Mouse (Mus musculus) hindbrain, embryonic 10.5 days (tissue): ENCODE results near the gene Nudcd3. TPM values are rescaled to one million over a fixed set of nuclear protein-coding genes. Genes with fewer than 3 reads are reported as not detected.

Experiments
- DNase-seq: peaks from one replicate; pipeline ENCODE4 v3.0.0-alpha.2; 2017; ENCODE audit warnings: low spot score
- H3K27ac ChIP-seq: fragments of 300-500 bp; sonication (generic); 2 replicates; pipeline ENCODE4 v1.5.1; 2016; ENCODE audit warnings: mild to moderate bottlenecking, moderate library complexity
- H3K27me3 ChIP-seq: fragments of 300-500 bp; sonication (generic); 2 replicates; pipeline ENCODE4 v1.6.1; 2016; ENCODE audit warnings: mild to moderate bottlenecking; ENCODE audit not compliant: poor library complexity, insufficient read depth, severe bottlenecking
- H3K36me3 ChIP-seq: fragments of 300-500 bp; sonication (generic); 2 replicates; pipeline ENCODE4 v1.6.1; 2016; ENCODE audit warnings: mild to moderate bottlenecking, moderate library complexity
- H3K4me1 ChIP-seq: fragments of 300-500 bp; sonication (generic); replicated peaks from 2 replicates; pipeline ENCODE4 v1.6.1; 2016; ENCODE audit warnings: mild to moderate bottlenecking
- H3K4me3 ChIP-seq: fragments of 300-500 bp; sonication (generic); 2 replicates; pipeline ENCODE4 v1.5.1; 2016; ENCODE audit warnings: mild to moderate bottlenecking, moderate library complexity
- H3K9me3 ChIP-seq: fragments of 300-500 bp; sonication (generic); 2 replicates; pipeline ENCODE4 v1.6.1; 2016; ENCODE audit warnings: mild to moderate bottlenecking, moderate library complexity
- WGBS: fragments of 180-500 bp; shearing (Covaris S2); methylation state at CpG from one replicate; pipeline ENCODE4 v1.1.7; 2016; 5-methylcytosine and 5-hydroxymethylcytosine counted together
- polyA plus RNA-seq: library from polyadenylated mRNA; unstranded; fragments of >200 nt; fragmentation: Nextera tagmentation; extraction: Ambion mirVana; gene quantifications from 2 replicates; pipeline ENCODE4 v1.2.1, GENCODE M21; 2016

The Nudcd3 gene
- polyA plus RNA-seq, 1 experiment from 2014 or later, result 45.1 TPM

DNA sequence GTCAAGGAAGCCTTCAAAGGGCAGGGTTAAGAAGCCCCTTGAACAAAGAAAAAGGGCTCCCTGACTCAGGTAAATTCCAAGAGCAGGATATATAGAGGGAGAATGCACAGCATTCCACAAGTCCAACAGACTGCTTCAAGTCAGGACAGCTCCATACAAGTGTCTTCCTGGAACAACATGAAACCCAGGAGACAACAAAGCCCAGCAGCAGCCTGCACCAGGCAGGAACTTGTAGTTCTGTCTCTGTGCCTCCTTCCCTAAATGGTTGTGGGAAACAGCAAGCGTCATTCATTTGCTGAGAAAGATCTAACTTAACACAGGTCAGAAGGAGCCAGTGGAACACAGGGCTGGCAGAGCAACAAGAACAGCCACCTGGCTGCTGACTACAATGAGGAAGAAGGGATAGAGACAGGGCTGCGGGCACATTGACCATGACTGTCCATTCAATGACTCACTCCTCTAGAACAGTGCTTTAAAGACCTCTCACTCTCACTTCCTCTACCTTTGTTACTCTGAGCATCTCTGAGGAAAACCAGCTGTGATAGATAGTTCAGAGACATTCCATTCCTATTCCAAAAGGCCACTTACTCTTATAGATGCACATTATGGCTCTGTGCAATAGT, 31.1 kb downstream of the Nudcd3 start:
- WGBS, result 91% methylated on average over 2 of the region's 2 CpGs
- no peak for DNase-seq
- Histone ChIP-seq H3K27me3 (no peaks in the 10 kb centered on the region), H3K4me3 (no peak overlapping the region), H3K27ac (no peak overlapping the region), H3K9me3 (no peaks in the 10 kb centered on the region), H3K36me3 (peaks cover 5% of the 10 kb centered on the region; the same call in 1 of the 2 replicates), H3K4me1 (no peaks in the 10 kb centered on the region)

DNA sequence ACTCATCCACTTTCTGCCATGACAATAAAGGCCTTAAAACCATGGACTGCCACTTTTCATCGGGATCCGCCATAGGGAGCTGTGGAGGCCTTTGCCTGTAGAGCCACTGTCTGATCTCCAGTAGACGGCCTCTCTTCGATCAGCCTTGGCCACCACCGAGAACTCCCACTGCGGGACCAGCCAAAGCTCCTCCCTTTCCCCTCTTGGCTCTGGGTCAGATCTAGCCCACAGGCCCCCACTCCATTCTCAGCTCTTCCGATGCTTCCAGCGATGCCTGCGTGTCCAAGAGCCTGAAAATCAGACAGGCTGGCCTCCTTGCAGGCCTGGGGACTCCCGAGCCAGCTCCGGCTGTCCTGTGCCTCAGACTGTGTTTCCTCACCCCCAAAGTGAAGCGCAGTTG, 33.9 kb downstream of the Nudcd3 start:
- Histone ChIP-seq H3K4me3 (no peak overlapping the region), H3K27me3 (no peaks in the 10 kb centered on the region), H3K4me1 (no peaks in the 10 kb centered on the region), H3K27ac (no peak overlapping the region), H3K36me3 (peaks cover 10% of the 10 kb centered on the region; the same call in 1 of the 2 replicates), H3K9me3 (no peaks in the 10 kb centered on the region)
- no peak for DNase-seq
- WGBS, result 95% methylated on average over 12 of the region's 12 CpGs

DNA sequence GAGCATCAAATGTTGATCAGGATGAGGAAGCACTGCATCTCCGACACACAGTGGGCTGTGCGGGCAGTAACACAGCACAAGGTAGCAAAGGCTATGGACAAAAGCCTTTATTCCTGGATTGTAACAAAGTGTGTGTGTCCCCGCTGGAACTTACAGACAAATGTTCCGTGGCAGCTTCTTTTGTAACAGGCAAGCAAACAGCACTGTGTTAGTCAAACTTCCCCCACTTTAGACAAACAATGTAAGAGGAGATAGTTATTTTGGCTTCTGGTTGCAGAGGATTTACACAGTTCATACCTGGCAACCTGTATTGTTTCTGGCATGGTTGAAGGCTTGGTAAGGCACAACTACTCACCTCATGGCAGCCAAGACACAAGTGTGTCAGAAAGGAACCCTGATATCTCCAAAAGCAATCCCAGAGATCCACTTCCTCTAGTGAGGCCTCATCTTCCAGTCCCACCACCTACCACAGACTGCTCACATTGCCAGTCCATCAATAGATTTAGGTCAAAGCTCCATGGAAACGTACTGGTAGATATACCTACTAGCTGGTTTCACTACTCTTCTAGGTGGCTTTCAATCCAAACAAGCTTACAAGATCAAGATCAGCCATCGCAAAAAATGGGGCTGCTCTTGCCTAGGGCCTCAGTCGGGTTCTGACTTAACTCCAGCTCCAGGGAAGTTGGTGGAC, 34.7 kb downstream of the Nudcd3 start:
- Histone ChIP-seq H3K4me3 (no peak overlapping the region), H3K27ac (no peak overlapping the region), H3K27me3 (no peaks in the 10 kb centered on the region), H3K9me3 (no peaks in the 10 kb centered on the region), H3K36me3 (peaks cover 10% of the 10 kb centered on the region; the same call in 1 of the 2 replicates), H3K4me1 (no peaks in the 10 kb centered on the region)
- WGBS, result 92% methylated on average over 7 of the region's 7 CpGs
- no peak for DNase-seq

DNA sequence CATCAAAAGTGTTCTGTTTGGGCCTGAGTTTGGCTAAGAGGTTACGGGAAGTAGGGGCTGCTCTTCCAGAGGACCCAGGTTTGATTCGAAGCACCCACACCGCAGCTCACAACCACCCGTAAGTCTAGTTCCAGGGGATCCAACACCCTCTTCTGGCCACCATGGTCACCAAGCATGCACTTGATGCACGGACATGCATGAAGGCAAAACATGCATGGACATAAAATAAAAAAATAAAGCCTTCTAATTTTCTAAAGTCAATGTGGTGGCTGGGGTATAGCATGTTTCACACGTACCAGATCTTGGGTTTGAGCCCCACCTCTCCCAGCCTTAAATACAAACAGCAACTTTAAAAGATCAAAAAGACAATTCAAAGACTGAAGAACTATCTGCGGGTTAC, 35.4 kb downstream of the Nudcd3 start:
- no peaks in the 10 kb centered on the region for H3K27me3 ChIP-seq
- DNase-seq, result no peak

DNA sequence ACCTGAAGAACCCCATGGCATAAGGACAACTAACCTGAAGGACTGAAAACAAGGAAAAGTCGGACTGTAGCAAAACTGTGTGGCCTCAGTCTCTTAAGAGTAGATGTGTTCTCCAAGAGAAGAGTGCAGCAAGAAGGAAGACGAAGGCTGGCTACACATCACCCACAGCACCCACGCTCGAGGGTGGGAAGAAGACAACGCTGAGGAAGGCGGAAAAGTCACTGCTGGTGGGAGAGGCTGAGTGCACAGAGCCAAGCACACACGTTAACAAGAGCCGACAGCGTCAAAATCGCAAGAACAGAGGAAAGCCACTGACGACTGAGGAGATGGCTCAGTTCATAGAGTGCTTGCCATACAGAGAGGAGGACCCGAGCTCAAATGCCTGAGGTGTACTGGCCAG, 36.5 kb downstream of the Nudcd3 start:
- WGBS, result 95% methylated on average over 12 of the region's 12 CpGs

More for the DNA sequence above, 35.4 kb downstream of the Nudcd3 start:
- H3K27ac ChIP-seq, result no peak overlapping the region
- no peaks in the 10 kb centered on the region for H3K4me1 ChIP-seq
- no peak overlapping the region for H3K4me3 ChIP-seq
- H3K36me3 ChIP-seq, result peaks cover 10% of the 10 kb centered on the region; the same call in 1 of the 2 replicates
- no peaks in the 10 kb centered on the region for H3K9me3 ChIP-seq
- 96% methylated on average over 7 of the region's 7 CpGs for WGBS

DNA sequence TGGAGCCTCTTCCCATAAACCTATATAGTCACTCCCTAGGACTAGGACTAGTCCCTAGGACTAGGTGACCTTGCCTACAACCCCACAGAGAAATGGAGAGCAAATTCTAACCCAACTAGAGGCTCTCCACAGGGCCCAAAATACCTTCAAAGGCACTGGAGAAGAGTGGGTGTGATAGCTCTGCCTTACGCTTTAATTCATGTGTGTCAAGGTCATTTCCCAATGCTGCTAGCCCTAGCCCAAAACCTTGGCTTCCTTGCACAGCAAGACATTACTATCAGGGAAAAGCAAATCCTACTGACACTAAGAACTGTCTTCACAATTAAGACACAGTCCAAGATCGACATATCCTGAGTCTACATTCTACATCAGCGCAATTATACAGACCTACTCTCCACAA, 37.2 kb downstream of the Nudcd3 start:
- DNase-seq, result no peak
- no peaks in the 10 kb centered on the region for H3K9me3 ChIP-seq
- WGBS, result over 99% methylated on average over 3 of the region's 3 CpGs
- no peaks in the 10 kb centered on the region for H3K27me3 ChIP-seq
- no peaks in the 10 kb centered on the region for H3K4me1 ChIP-seq
- H3K27ac ChIP-seq, result no peak overlapping the region
- H3K36me3 ChIP-seq, result peaks cover 10% of the 10 kb centered on the region; the same call in 1 of the 2 replicates
- H3K4me3 ChIP-seq, result no peak overlapping the region

More for the DNA sequence above, 36.5 kb downstream of the Nudcd3 start:
- Histone ChIP-seq H3K27me3 (no peaks in the 10 kb centered on the region), H3K4me1 (no peaks in the 10 kb centered on the region), H3K36me3 (peaks cover 10% of the 10 kb centered on the region; the same call in 1 of the 2 replicates), H3K27ac (no peak overlapping the region), H3K4me3 (no peak overlapping the region), H3K9me3 (no peaks in the 10 kb centered on the region)
- no peak for DNase-seq

DNA sequence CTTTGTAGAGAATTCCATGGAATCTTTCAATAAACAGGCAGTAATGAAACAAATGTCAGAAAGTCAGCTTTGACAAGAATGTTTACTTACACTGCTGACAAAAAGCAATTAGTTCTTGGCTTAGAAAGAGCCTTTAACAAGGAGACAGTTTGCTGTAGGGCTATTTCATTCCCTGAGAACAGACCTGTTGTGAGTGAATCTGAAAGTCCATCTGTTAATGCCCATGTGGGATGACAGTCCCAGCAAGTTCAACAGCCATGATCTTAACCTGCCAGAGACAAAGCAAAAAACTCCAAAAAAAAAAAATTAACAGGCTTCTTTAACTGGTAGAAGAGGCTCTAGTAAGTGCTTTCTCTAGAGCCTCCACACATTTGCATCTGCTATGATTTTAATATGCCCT, 38.7 kb downstream of the Nudcd3 start:
- DNase-seq, result no peak
- H3K36me3 ChIP-seq, result peaks cover 10% of the 10 kb centered on the region; the same call in 1 of the 2 replicates
- H3K9me3 ChIP-seq, result no peaks in the 10 kb centered on the region
- H3K4me3 ChIP-seq, result no peak overlapping the region
- no peaks in the 10 kb centered on the region for H3K27me3 ChIP-seq
- no peaks in the 10 kb centered on the region for H3K4me1 ChIP-seq
- H3K27ac ChIP-seq, result no peak overlapping the region

DNA sequence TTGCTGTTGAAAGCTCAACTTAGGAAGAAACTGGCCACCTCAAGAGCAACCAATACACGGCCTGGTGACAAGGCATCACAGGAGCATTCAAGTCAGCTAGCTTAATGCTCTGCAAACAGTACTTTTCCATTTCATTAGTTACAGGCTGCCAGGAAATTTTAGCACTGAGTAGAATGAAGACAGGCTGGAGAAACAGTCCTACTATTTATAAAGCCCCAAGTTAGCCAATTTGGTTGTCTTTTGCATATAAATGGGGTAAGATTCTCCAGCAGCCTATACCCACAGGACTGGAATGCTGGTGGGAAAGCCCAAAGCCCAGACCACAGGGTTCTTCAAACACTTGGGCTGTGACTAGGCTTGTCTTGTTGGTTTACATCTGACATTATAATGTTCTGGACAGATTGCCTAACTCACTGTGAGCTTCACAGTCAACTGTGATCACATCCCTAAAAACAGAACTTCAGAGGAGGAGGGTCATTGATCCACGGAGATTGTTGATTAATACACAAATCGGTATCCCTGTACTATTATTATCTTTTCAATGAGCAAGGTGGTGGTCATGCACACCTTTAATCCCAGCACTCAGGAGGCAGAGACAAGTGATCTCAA, 39.4 kb downstream of the Nudcd3 start:
- Histone ChIP-seq H3K4me1 (no peaks in the 10 kb centered on the region), H3K9me3 (no peaks in the 10 kb centered on the region), H3K27ac (no peak overlapping the region), H3K27me3 (no peaks in the 10 kb centered on the region), H3K4me3 (no peak overlapping the region), H3K36me3 (0 out of 2 replicates have a peak, but pooled peaks cover 5% of the 10 kb centered on the region)
- WGBS, result 85% methylated on average over 3 of the region's 3 CpGs
- no peak for DNase-seq

DNA sequence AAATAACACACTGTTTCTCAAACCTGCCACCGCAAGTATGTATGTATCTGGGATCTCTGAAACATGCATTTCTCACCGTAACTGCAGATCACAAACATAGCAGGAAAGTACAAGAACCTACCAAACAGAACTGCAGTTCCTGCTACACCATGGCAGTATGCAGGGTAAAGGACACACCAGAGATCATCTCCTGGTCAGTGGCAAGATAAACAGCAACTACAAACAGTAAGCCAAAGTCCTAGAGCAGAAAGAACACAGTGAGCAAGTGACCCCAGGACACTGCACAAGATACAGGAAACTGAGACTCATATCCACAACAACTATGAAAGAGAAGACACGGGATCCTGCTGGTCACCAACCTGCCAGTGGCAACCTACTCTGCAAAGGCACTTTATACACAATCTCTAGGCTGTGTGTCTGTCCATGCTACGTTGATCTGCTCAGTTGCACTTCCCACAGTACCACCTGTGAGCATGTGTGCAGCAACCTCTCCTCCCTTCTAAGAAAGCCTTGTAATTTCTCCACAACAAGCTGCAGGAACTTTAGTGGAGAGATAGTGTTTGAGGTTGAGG, 40.4 kb downstream of the Nudcd3 start:
- H3K4me1 ChIP-seq, result no peaks in the 10 kb centered on the region
- DNase-seq, result no peak
- WGBS, result 92% methylated on average over 4 of the region's 4 CpGs
- no peaks in the 10 kb centered on the region for H3K27me3 ChIP-seq
- 0 out of 2 replicates have a peak, but pooled peaks cover 5% of the 10 kb centered on the region for H3K36me3 ChIP-seq
- no peaks in the 10 kb centered on the region for H3K9me3 ChIP-seq
- H3K4me3 ChIP-seq, result no peak overlapping the region
- H3K27ac ChIP-seq, result no peak overlapping the region

DNA sequence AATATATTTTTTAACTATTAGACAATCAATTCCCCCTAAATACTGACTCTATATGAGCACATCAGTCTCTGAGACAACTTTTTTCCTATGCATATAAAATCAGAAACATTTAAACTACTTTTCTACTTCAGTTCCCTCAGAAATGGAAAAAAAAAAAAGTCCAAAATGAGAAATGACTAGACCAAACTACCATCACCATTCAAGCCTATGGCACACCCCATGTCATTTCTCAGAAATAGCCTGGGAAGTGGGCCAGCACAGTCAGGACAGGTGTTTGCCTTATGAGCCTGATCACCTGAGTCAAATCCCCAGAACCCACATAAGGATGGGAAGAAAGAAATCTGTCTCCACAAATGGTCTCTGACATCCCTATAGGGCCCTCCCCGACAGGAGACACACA, 41.7 kb downstream of the Nudcd3 start:
- WGBS, result 90% methylated on average over 1 of the region's 1 CpGs
- Histone ChIP-seq H3K36me3 (0 out of 2 replicates have a peak, but pooled peaks cover 5% of the 10 kb centered on the region), H3K27me3 (no peaks in the 10 kb centered on the region), H3K9me3 (no peaks in the 10 kb centered on the region), H3K27ac (no peak overlapping the region), H3K4me3 (no peak overlapping the region), H3K4me1 (0 out of 2 replicates have a peak, but pooled peaks cover 6% of the 10 kb centered on the region)
- DNase-seq, result no peak

DNA sequence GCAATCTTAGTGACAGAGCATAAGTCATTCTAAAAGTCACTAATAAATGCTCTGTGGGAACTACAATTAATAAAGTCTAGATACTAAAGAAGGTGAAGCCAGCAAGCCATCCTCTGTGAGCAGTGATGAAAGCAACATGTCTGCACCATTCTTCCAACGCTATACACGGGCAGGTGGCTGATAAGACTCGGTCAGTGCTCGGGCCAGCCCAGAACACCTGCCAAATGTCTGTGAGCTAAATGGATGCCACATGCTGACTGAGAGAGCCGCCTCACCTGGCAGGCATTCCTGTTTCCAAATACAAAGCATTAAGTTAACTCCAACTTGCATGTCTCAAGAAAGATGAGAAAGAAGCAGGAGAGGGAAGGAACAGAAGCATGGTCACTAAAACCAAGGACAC, 43.1 kb downstream of the Nudcd3 start:
- no peak overlapping the region for H3K27ac ChIP-seq
- DNase-seq, result no peak
- WGBS, result 93% methylated on average over 5 of the region's 5 CpGs
- no peaks in the 10 kb centered on the region for H3K36me3 ChIP-seq
- no peaks in the 10 kb centered on the region for H3K27me3 ChIP-seq
- no peaks in the 10 kb centered on the region for H3K9me3 ChIP-seq
- H3K4me3 ChIP-seq, result no peak overlapping the region
- H3K4me1 ChIP-seq, result 0 out of 2 replicates have a peak, but pooled peaks cover 6% of the 10 kb centered on the region

DNA sequence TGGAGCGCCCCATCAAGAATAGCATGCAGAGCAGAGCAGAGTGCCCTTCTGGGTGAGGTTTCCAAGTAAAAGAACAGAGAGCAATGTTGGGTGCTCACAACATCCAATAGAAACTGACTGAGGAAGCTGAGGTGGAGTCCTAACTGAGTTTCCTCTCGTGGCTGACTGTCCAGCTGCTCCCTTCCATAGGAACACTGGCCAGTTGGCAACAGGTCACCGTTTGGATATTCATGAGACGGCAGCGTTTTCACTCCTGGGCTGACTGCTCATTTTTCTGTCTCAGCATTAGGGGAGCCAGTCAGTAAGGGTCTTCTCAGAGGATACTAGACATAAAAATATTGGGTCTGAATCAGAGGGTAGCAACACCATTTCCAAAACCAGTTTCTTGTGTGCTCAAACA, 43.6 kb downstream of the Nudcd3 start:
- Histone ChIP-seq H3K36me3 (no peaks in the 10 kb centered on the region), H3K27ac (no peak overlapping the region), H3K9me3 (no peaks in the 10 kb centered on the region), H3K4me3 (no peak overlapping the region), H3K4me1 (0 out of 2 replicates have a peak, but pooled peaks cover 6% of the 10 kb centered on the region), H3K27me3 (no peaks in the 10 kb centered on the region)
- DNase-seq, result no peak
- WGBS, result 81% methylated on average over 5 of the region's 5 CpGs
